Comparison of ENCODE assay signal across 8 mouse cellular contexts in the genomic region with DNA sequence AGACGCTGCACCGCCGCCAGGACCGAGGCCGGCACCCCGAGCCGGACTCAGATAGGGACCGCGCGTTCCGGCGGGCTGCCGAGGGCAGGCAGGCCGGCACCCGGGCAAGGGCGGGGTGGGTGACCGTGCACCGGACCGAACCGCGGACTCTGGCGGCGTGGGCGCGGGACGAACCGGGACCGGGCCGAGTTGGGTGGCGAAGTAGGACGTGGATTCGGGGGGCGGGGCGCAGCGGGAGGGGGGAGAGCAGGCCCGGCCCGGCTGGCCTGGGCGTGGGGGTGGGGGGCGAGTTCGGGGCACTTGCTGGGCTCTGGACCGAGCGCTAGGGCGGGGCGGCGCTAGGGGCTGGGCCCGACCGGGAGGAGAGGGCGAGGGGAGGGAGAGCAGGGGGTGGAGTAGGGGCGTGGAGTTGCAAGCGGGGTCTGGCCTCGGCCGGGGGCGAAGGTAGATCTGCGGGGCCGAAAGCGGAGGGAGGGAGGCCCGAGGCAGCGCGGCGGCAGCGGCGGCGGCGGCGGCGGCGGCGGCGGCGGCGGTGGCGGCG. TPM values are rescaled to one million over a fixed set of nuclear protein-coding genes. Genes with fewer than 3 reads are reported as not detected.
DNase-seq lines count a peak whose midpoint lies in the region; ATAC-seq and TF ChIP-seq lines count a peak whose summit lies in the region.

No protein-coding gene starts in this region.

- H3K27me3 ChIP-seq in hindbrain, embryonic 13.5 days, result no peaks in the 10 kb centered on the region
- no peaks in the 10 kb centered on the region for H3K27me3 ChIP-seq in limb, embryonic 14.5 days (ENCODE audit: control insufficient read depth, insufficient read depth, low read length)
- H3K27me3 ChIP-seq in midbrain, embryonic 16.5 days (ENCODE audit: control insufficient read depth, insufficient read depth, low read depth, low read length), result no peaks in the 10 kb centered on the region

- no peak for ATAC-seq in hindbrain, embryonic 13.5 days (ENCODE audit: low FRiP score)
- peak; percentile 55 for ATAC-seq in limb, embryonic 14.5 days (ENCODE audit: low FRiP score, low read depth)
- no peak for ATAC-seq in midbrain, embryonic 16.5 days

- H3K4me1 ChIP-seq in hindbrain, embryonic 13.5 days (replicated peaks), result peaks cover 10% of the 10 kb centered on the region
- H3K4me1 ChIP-seq in limb, embryonic 14.5 days (ENCODE audit: control insufficient read depth, insufficient read depth, low read length), result 0 out of 2 replicates have a peak, but pooled peaks cover 5% of the 10 kb centered on the region
- peaks cover 2% of the 10 kb centered on the region; the same call in 1 of the 2 replicates for H3K4me1 ChIP-seq in midbrain, embryonic 16.5 days (ENCODE audit: control insufficient read depth, insufficient read depth, low read length)

- H3K4me2 ChIP-seq in hindbrain, embryonic 13.5 days, result peak overlapping the region; percentile 66
- H3K4me2 ChIP-seq in limb, embryonic 14.5 days (replicated peaks; ENCODE audit: low read depth, low read length, severe bottlenecking), result peak overlapping the region; percentile 68
- H3K4me2 ChIP-seq in midbrain, embryonic 16.5 days (ENCODE audit: low read length), result peak overlapping the region; percentile 70

- DNase-seq in cerebellum, adult 11 months, result peak; percentile 26
- DNase-seq in cerebellum, adult 9-10 months, result no peak
- peak; percentile 55 for DNase-seq in brain, embryonic 14.5 days (ENCODE audit: low read depth)
- DNase-seq in gastrocnemius, adult 18-20 months (ENCODE audit: low spot score), result peak; percentile 40
- peak; percentile 38 for DNase-seq in limb, embryonic 14.5 days (ENCODE audit: low spot score)
- DNase-seq in testis, postnatal 14 days (ENCODE audit: low spot score), result peak; percentile 70

- peak overlapping the region; percentile 59 for H3K4me3 ChIP-seq in hindbrain, embryonic 13.5 days
- peak overlapping the region; percentile 52 for H3K4me3 ChIP-seq in limb, embryonic 14.5 days (replicated peaks; ENCODE audit: low read length)
- H3K4me3 ChIP-seq in midbrain, embryonic 16.5 days (ENCODE audit: low read depth, low read length), result peak overlapping the region; percentile 46

- H3K9me3 ChIP-seq in hindbrain, embryonic 13.5 days, result no peaks in the 10 kb centered on the region
- H3K9me3 ChIP-seq in limb, embryonic 14.5 days (ENCODE audit: control insufficient read depth, low read length), result no peaks in the 10 kb centered on the region
- H3K9me3 ChIP-seq in midbrain, embryonic 16.5 days (replicated peaks; ENCODE audit: control insufficient read depth, low read length, poor library complexity, severe bottlenecking), result no peaks in the 10 kb centered on the region

- no peak for TF ChIP-seq CTCF in brain, embryonic 14.5 days (IDR thresholded peaks at IDR 0.05; ENCODE audit: borderline replicate concordance, extremely low read depth, insufficient read depth, insufficient read length)

- 22% methylated on average over 27 of the region's 73 CpGs for WGBS in hindbrain, embryonic 13.5 days
- 28% methylated on average over 16 of the region's 73 CpGs for WGBS in limb, embryonic 14.5 days
- 17% methylated on average over 6 of the region's 73 CpGs for WGBS in midbrain, embryonic 16.5 days

- H3K36me3 ChIP-seq in hindbrain, embryonic 13.5 days, result no peaks in the 10 kb centered on the region
- H3K36me3 ChIP-seq in limb, embryonic 14.5 days (ENCODE audit: control insufficient read depth, insufficient read depth, low read length), result no peaks in the 10 kb centered on the region
- H3K36me3 ChIP-seq in midbrain, embryonic 16.5 days (ENCODE audit: control insufficient read depth, insufficient read depth, low read length), result no peaks in the 10 kb centered on the region

- TF ChIP-seq POLR2A in brain, embryonic 14.5 days (IDR thresholded peaks at IDR 0.05; ENCODE audit: borderline replicate concordance, extremely low read depth, insufficient read depth, insufficient read length, poor library complexity, severe bottlenecking), result no peak
- TF ChIP-seq POLR2A in limb, embryonic 14.5 days (IDR thresholded peaks at IDR 0.05; ENCODE audit: borderline replicate concordance, extremely low read depth, insufficient read depth, insufficient read length), result no peak

- no peak overlapping the region for H3K27ac ChIP-seq in hindbrain, embryonic 13.5 days
- peak overlapping the region; percentile 67 for H3K27ac ChIP-seq in limb, embryonic 14.5 days (replicated peaks; ENCODE audit: low read depth, low read length)
- no peak overlapping the region for H3K27ac ChIP-seq in midbrain, embryonic 16.5 days (ENCODE audit: low read length)

- peak overlapping the region; percentile 65 for H3K9ac ChIP-seq in hindbrain, embryonic 13.5 days
- H3K9ac ChIP-seq in limb, embryonic 14.5 days (ENCODE audit: low read depth, low read length, severe bottlenecking), result peak overlapping the region; percentile 55
- peak overlapping the region; percentile 48; the same call in 1 of the 2 replicates for H3K9ac ChIP-seq in midbrain, embryonic 16.5 days (ENCODE audit: low read depth, low read length)

RNA-seq across cellular contexts. Expression of a gene that starts 0.5 kb away (rescaled TPM):
- 5.1 and 11.3 TPM in 2 replicates for polyA plus RNA-seq in brain, embryonic 14.5 days (2012; rRNA removed)
- 1 to 10 TPM; 5.8 to 7.5 TPM for total RNA-seq in gastrocnemius, adult 18-20 months (2021)
- 7.6 and 7.8 TPM in 2 replicates for polyA plus RNA-seq in hindbrain, embryonic 13.5 days (2015; fragmentation: Nextera tagmentation; extraction: Ambion mirVana)
- 7.9 and 8.6 TPM in 2 replicates for polyA plus RNA-seq in limb, embryonic 14.5 days (2012; rRNA removed)
- polyA plus RNA-seq in limb, embryonic 14.5 days (2014; fragmentation: Nextera tagmentation; extraction: Ambion mirVana), result 6.8 and 6.9 TPM in 2 replicates
- 6.7 and 8.6 TPM in 2 replicates for polyA plus RNA-seq in midbrain, embryonic 16.5 days (2015; fragmentation: Nextera tagmentation; extraction: Ambion mirVana)
